Mouse (Mus musculus) hindbrain, embryonic 16.5 days (tissue): ENCODE data around the gene Marf1. TPM values are rescaled to one million over a fixed set of nuclear protein-coding genes. Genes with fewer than 3 reads are reported as not detected.

Experiments used
- ATAC-seq: fragments of 200-750 bp; cut with Nextera tagmentation; 2 replicates; pipeline ENCODE4 v1.8.0; 2017; ENCODE audit warnings: moderate TSS enrichment, moderate library complexity
- H3K27ac ChIP-seq: fragments of 300-500 bp; sonication (generic); 2 replicates; pipeline ENCODE4 v1.5.1; 2014; ENCODE audit warnings: low read depth, mild to moderate bottlenecking, control low read depth, low read length, moderate library complexity
- H3K27me3 ChIP-seq: fragments of 300-500 bp; sonication (generic); replicated peaks from 2 replicates; pipeline ENCODE4 v1.6.1; 2014; ENCODE audit warnings: low read length; ENCODE audit not compliant: control insufficient read depth, insufficient read depth
- H3K36me3 ChIP-seq: fragments of 300-500 bp; sonication (generic); 2 replicates; pipeline ENCODE4 v1.6.1; 2014; ENCODE audit warnings: mild to moderate bottlenecking, low read length, moderate library complexity, mixed read lengths; ENCODE audit not compliant: control insufficient read depth, insufficient read depth
- H3K4me1 ChIP-seq: fragments of 300-500 bp; sonication (generic); 2 replicates; pipeline ENCODE4 v1.6.1; 2014; ENCODE audit warnings: low read depth, low read length; ENCODE audit not compliant: control insufficient read depth, insufficient read depth
- H3K4me2 ChIP-seq: fragments of 300-500 bp; sonication (generic); 2 replicates; pipeline ENCODE4 v1.6.1; 2014; ENCODE audit warnings: mild to moderate bottlenecking, low read length, control low read depth, moderate library complexity
- H3K4me3 ChIP-seq: fragments of 300-500 bp; sonication (generic); 2 replicates; pipeline ENCODE4 v1.5.1; 2014; ENCODE audit warnings: mild to moderate bottlenecking, low read length, control low read depth, moderate library complexity
- H3K9ac ChIP-seq: fragments of 300-500 bp; sonication (generic); 2 replicates; pipeline ENCODE4 v1.6.1; 2014; ENCODE audit warnings: low read depth, mild to moderate bottlenecking, control low read depth, low read length, moderate library complexity
- H3K9me3 ChIP-seq: fragments of 300-500 bp; sonication (generic); 2 replicates; pipeline ENCODE4 v1.6.1; 2014; ENCODE audit warnings: mild to moderate bottlenecking, low read length, moderate library complexity; ENCODE audit not compliant: control insufficient read depth
- WGBS: fragments of 180-500 bp; shearing (Covaris S2); extraction: QIAGEN DNeasy Blood & Tissue Kit; methylation state at CpG from one replicate; pipeline ENCODE4 v1.1.7; 2014; 5-methylcytosine and 5-hydroxymethylcytosine counted together
- polyA plus RNA-seq: library from polyadenylated mRNA; unstranded; fragments of >200 nt; fragmentation: Nextera tagmentation; extraction: Ambion mirVana; gene quantifications from 2 replicates; pipeline ENCODE4 v1.2.1, GENCODE M21; 2015

Gene Marf1
- polyA plus RNA-seq = 12.3 and 13.1 TPM in 2 replicates

- WGBS = under 1% methylated on average over 36 of the region's 43 CpGs
- no peaks in the 10 kb centered on the region; the same call in 1 of the 2 replicates for H3K27me3 ChIP-seq
- peak within 1 kb of the TSS; percentile 69 for H3K4me3 ChIP-seq
- no peaks in the 10 kb centered on the region for H3K9me3 ChIP-seq
- H3K4me2 ChIP-seq = peak within 1 kb of the TSS; percentile 96
- ATAC-seq = peak; percentile 77
- peaks cover 16% of the 10 kb centered on the region for H3K4me1 ChIP-seq
- H3K27ac ChIP-seq = peak within 1 kb of the TSS; percentile 54; the same call in 1 of the 2 replicates
- H3K9ac ChIP-seq = peak within 1 kb of the TSS; percentile 75
- H3K36me3 ChIP-seq = no peaks in the 10 kb centered on the region
Observed at GRCm38 (mm10) chr16:14162988-14163416, at the start of gene Marf1, which contains the start of gene Nde1. Gene Marf1, minus strand, starts transcription at chr16:14163351. Gene Nde1, plus strand, starts transcription at chr16:14163275.

- Histone ChIP-seq H3K4me2 (no peak overlapping the region), H3K27me3 (no peaks in the 10 kb centered on the region), H3K27ac (no peak overlapping the region), H3K4me1 (no peaks in the 10 kb centered on the region), H3K9me3 (no peaks in the 10 kb centered on the region), H3K36me3 (no peaks in the 10 kb centered on the region), H3K4me3 (no peak overlapping the region), H3K9ac (no peak overlapping the region)
- WGBS = 78% methylated on average over 4 of the region's 4 CpGs
- no peak for ATAC-seq
Observed at GRCm38 (mm10) chr16:14198798-14199197, 35.6 kb upstream of the Marf1 start.

GRCm38 (mm10) chr16:14195427-14195826 is 32.3 kb upstream of the Marf1 start:
- Histone ChIP-seq H3K27ac (no peak overlapping the region), H3K4me3 (no peak overlapping the region), H3K4me2 (no peak overlapping the region), H3K9ac (no peak overlapping the region), H3K36me3 (no peaks in the 10 kb centered on the region), H3K9me3 (no peaks in the 10 kb centered on the region), H3K4me1 (no peaks in the 10 kb centered on the region), H3K27me3 (no peaks in the 10 kb centered on the region)
- no peak for ATAC-seq
- WGBS = 33% methylated on average over 1 of the region's 1 CpGs

- no peak overlapping the region for H3K4me2 ChIP-seq
- no peak for ATAC-seq
- no peaks in the 10 kb centered on the region for H3K36me3 ChIP-seq
- no peaks in the 10 kb centered on the region for H3K27me3 ChIP-seq
- no peaks in the 10 kb centered on the region for H3K9me3 ChIP-seq
- no peak overlapping the region for H3K27ac ChIP-seq
- H3K4me1 ChIP-seq = no peaks in the 10 kb centered on the region
- H3K4me3 ChIP-seq = no peak overlapping the region
- WGBS = 71% methylated on average over 9 of the region's 9 CpGs
- H3K9ac ChIP-seq = no peak overlapping the region
Observed at GRCm38 (mm10) chr16:14194164-14194950, 31.2 kb upstream of the Marf1 start.

GRCm38 (mm10) chr16:14185516-14185915 is 22.4 kb upstream of the Marf1 start:
- Histone ChIP-seq H3K27me3 (no peaks in the 10 kb centered on the region), H3K4me2 (no peak overlapping the region), H3K4me1 (no peaks in the 10 kb centered on the region), H3K36me3 (no peaks in the 10 kb centered on the region; the same call in 1 of the 2 replicates), H3K9me3 (no peaks in the 10 kb centered on the region), H3K4me3 (no peak overlapping the region), H3K9ac (no peak overlapping the region), H3K27ac (no peak overlapping the region)
- WGBS = 94% methylated on average over 5 of the region's 5 CpGs
- ATAC-seq = no peak

GRCm38 (mm10) chr16:14183856-14184255 is 20.7 kb upstream of the Marf1 start:
- H3K4me2 ChIP-seq = no peak overlapping the region
- no peaks in the 10 kb centered on the region for H3K27me3 ChIP-seq
- no peak; the same call in 1 of the 2 replicates for ATAC-seq
- no peak overlapping the region for H3K9ac ChIP-seq
- H3K27ac ChIP-seq = no peak overlapping the region
- 54% methylated on average over 1 of the region's 1 CpGs for WGBS
- H3K4me1 ChIP-seq = no peaks in the 10 kb centered on the region
- no peaks in the 10 kb centered on the region; the same call in 1 of the 2 replicates for H3K36me3 ChIP-seq
- no peak overlapping the region for H3K4me3 ChIP-seq
- no peaks in the 10 kb centered on the region for H3K9me3 ChIP-seq

GRCm38 (mm10) chr16:14182360-14182759 is 19.2 kb upstream of the Marf1 start:
- peak; percentile 53; the same call in 1 of the 2 replicates for ATAC-seq

GRCm38 (mm10) chr16:14180163-14180733 is 17.1 kb upstream of the Marf1 start:
- Histone ChIP-seq H3K27me3 (no peaks in the 10 kb centered on the region), H3K9me3 (no peaks in the 10 kb centered on the region), H3K36me3 (no peaks in the 10 kb centered on the region), H3K27ac (no peak overlapping the region), H3K9ac (no peak overlapping the region), H3K4me2 (no peak overlapping the region), H3K4me1 (no peaks in the 10 kb centered on the region), H3K4me3 (no peak overlapping the region)
- no peak for ATAC-seq
- WGBS = 87% methylated on average over 6 of the region's 6 CpGs

More at GRCm38 (mm10) chr16:14182360-14182759, 19.2 kb upstream of the Marf1 start:
- Histone ChIP-seq H3K4me3 (no peak overlapping the region), H3K9me3 (no peaks in the 10 kb centered on the region), H3K27ac (no peak overlapping the region), H3K4me2 (no peak overlapping the region), H3K9ac (no peak overlapping the region), H3K27me3 (no peaks in the 10 kb centered on the region), H3K4me1 (no peaks in the 10 kb centered on the region), H3K36me3 (no peaks in the 10 kb centered on the region)
- WGBS = 89% methylated on average over 5 of the region's 5 CpGs

- no peak overlapping the region for H3K4me2 ChIP-seq
- 0 out of 2 replicates have a peak, but pooled peaks cover 2% of the 10 kb centered on the region for H3K36me3 ChIP-seq
- H3K27ac ChIP-seq = no peak overlapping the region
- no peaks in the 10 kb centered on the region for H3K27me3 ChIP-seq
- WGBS = 87% methylated on average over 3 of the region's 3 CpGs
- H3K4me1 ChIP-seq = no peaks in the 10 kb centered on the region
- no peak overlapping the region for H3K4me3 ChIP-seq
- no peak for ATAC-seq
- H3K9ac ChIP-seq = no peak overlapping the region
- no peaks in the 10 kb centered on the region for H3K9me3 ChIP-seq
Observed at GRCm38 (mm10) chr16:14178041-14178440, 14.9 kb upstream of the Marf1 start.
